Mouse (Mus musculus): ENCODE measurements around the gene Pptc7. TPM values are rescaled to one million over a fixed set of nuclear protein-coding genes. Genes with fewer than 3 reads are reported as not detected.
"Not testable (repeated sequence)": the region's sequence is repeated elsewhere in the genome, so short reads cannot be mapped to it uniquely, and the experiment has no call there.

Pptc7 gene
- total RNA-seq, 4 experiments from 2014 or later = 65.9 to 69.7 (median 68.8) TPM

- no peak for DNase-seq
These were observed 18.9 kb downstream of the Pptc7 start for GRCm38 (mm10) chr5:122302810-122303745.

GRCm38 (mm10) chr5:122303937-122304336 lies 19.8 kb downstream of the Pptc7 start:
- DNase-seq = no peak

GRCm38 (mm10) chr5:122304541-122304940 lies 20.4 kb downstream of the Pptc7 start:
- no peak for DNase-seq

DNA sequence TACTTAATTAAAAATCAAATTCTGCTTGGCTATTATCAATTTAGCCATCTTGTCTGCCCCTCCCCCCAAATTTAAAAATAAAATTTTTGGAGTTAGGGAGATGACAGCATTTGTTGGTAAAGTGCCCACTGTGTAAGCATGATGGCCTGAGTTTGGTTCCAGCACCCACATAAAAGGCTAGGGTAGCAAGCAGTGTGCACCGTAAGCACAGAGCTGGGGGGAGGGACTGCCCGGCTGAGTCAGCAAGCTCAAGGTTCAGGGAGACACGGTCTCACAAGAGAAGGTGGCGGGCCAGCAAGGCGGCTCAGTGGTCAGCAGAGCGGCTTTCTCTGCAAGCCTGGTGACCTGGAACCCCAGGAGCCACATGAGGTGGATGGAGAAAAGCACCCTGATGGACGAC lies 21.3 kb downstream of the Pptc7 start:
- DNase-seq = peak; percentile 66

GRCm38 (mm10) chr5:122306536-122306935 lies 22.4 kb downstream of the Pptc7 start:
- no peak for DNase-seq

DNA sequence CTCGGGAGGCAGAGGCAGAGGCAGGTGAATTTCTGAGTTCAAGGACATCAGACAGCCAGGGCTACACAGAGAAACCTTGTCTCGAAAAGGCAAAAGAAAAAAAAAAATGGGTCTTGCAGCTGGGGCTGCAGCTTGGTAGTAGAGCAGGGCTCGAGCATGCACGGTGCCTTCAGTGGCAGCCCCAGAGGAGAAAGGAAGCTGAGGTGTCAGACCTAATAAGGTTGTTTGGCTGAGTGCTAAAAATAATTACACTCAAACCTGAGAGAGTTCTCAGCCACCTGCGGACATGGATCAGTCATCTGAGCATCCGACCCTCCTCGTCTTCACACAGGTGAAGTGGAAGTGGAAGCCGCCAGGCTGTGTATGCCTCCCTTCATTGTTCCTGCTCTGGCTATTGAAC lies 26.5 kb downstream of the Pptc7 start:
- no peak for DNase-seq

DNA sequence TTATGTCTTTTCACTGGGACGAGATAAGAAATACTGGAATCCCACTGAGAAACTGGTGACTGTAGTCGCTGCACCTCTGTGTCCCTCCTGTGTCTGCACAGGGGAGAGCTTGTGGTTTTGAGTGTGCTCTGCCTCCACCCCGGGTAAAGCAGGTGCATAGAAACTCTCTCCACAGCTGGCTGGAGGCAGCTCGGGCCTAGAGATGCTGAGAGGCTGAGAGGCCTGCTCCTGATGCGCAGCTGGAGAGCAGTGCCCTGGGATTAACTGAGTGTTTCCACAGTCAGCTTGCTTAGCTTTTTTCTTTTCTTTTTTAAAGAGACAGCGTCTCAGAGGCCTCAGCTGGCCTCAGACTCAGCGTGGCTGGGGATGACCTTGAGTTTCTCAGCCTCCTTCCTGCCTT lies 27.5 kb downstream of the Pptc7 start:
- no peak for DNase-seq

DNA sequence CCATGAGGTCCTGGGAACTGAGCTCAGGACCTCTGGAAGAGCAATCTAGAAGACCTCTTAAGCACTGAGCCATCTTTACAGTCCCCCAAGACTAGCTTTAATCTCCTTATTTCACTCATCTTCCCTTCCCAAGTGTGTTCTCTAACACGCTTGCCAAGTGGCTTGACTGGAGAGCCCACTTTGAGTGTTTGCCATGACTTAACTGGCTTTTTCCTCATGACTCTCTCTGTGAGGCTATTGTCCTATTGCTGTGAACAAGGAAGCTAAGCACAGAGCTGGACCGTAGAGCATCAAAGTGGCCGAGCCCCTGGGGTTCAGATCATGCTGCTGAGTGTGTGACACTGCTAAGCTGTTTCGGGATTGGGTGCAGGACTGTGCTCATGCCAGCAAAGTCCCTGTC lies 28.2 kb downstream of the Pptc7 start:
- DNase-seq = no peak

DNA sequence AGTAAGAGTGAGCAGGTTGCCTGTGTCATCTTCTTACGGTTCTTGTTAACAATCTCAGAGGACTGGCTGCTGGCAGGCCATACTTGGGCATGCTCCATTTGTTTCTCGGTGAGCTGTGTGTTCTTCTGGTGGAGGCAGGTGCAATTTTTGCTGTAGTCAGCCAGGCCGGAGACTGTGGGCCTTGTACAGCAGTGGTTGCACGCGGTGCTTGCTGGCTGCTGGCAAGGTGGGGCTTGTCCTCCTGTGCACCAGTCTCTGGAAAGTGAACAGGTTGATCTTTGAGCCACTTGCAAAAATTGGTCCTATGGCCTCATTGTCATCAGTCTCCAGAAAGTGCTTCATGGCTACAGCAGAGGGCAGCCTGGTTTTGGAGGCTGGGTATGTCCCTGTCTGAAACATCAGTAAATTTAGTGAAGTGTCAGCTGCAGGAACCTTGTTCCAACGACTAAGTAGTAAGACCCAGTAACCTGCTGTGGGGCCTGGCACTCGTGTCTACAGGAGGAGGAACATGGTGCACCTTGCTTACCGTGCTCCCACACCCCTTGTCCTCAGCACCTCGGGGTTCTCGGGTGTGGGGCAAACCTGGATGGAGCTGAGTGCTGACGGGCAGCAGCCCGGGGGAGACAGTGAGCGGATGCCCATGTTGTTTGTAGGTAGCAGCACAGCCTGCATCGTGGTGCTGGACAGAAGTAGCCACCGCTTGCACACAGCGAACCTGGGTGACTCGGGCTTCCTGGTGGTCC lies 28.9 kb downstream of the Pptc7 start:
- no peak for DNase-seq

DNA sequence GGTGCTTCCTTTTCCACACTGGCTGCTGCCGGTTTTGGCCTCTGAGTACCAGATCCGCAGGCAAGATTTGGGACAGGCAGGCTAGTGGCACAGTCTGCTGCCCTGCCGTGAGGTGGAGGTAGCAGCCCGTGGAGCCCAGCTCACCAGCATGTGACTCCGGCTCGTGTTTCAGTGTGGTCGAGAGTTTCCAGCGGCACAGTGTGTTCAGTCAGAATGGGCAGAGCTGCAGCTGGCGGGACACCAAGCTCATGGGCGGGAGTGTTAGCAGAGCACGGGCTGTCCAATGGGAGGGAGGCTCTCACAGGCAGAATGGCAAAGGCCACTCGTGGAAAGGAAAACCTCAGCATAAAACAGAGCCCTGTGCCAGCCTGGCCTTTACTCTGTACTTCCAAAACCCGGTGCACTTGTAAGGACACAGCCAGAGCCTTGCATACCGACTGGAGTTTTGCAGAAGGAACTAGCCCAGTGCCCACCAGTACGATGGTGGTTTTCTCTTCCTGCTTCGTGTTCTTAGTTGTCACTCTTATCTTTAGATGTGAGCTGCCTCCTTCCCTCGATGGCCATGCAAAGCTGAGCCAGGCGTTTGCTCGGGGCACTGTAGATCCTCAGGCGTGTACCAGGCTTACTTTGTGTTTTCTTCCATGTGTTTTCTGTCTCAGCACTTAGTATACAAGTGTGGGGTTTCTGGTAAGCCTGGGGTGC lies 31.0 kb downstream of the Pptc7 start:
- peak; percentile 90 for DNase-seq

DNA sequence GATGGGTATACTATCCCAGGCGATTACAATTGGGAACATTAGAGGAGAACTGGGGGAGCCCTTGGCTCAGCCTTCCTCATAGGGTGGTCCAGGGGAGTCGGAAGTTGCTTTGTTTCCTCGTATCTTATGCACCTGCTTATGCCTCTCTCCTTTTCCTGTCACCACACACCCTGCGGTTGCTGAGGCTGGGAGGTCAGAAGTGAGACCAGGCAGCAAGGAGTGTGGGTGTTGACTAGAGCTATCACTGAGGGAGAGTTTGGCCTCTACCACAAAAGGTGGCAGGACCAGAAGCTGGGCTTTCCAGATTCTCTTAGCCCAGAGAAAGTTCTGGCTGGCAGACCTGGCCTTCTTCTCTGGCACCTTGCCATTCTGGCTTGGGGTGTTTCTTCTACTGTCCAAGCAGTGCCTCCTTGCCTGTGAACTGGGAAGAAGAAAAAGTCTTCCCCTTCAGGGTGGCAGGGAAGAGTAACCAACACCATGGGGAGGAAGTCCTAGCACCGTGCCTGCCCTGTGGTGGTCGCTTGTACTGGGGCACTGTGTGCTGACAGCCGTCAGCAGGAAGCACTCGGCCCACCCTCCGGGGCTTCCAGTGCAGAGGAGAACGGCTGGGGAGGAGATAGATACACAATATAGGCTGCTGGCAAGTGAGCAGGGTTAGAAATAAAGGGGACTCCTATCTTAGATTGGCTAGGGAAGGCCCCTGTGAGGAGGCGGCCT lies 33.3 kb downstream of the Pptc7 start:
- DNase-seq = no peak

DNA sequence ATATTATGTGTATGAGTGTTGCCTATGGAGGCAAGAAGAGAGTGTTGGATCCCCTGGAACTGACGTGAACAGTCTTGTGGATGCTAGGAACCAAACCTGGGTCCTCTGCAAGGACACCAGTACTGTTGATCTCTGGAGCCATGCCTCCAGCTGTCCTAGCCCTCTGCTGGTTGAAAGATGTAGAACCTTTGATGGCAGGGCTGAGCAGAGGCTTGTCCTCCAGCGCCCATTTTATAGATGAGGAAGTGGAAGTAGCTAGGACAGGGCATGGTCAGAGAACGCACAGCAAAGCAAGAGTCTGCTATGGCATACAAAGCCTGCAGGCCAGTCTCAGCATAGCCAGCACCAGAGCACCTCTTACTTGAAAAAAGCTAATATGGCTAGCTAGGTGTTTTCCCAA lies 33.9 kb downstream of the Pptc7 start:
- no peak for DNase-seq

GRCm38 (mm10) chr5:122318976-122319375 lies 34.8 kb downstream of the Pptc7 start:
- not testable (repeated sequence) for DNase-seq

GRCm38 (mm10) chr5:122319474-122320204 lies 35.5 kb downstream of the Pptc7 start:
- no peak for DNase-seq

- DNase-seq = no peak
These were observed 36.1 kb downstream of the Pptc7 start for GRCm38 (mm10) chr5:122320205-122320781.

- DNase-seq = no peak
These were observed 39.4 kb downstream of the Pptc7 start for GRCm38 (mm10) chr5:122323523-122323922.

DNA sequence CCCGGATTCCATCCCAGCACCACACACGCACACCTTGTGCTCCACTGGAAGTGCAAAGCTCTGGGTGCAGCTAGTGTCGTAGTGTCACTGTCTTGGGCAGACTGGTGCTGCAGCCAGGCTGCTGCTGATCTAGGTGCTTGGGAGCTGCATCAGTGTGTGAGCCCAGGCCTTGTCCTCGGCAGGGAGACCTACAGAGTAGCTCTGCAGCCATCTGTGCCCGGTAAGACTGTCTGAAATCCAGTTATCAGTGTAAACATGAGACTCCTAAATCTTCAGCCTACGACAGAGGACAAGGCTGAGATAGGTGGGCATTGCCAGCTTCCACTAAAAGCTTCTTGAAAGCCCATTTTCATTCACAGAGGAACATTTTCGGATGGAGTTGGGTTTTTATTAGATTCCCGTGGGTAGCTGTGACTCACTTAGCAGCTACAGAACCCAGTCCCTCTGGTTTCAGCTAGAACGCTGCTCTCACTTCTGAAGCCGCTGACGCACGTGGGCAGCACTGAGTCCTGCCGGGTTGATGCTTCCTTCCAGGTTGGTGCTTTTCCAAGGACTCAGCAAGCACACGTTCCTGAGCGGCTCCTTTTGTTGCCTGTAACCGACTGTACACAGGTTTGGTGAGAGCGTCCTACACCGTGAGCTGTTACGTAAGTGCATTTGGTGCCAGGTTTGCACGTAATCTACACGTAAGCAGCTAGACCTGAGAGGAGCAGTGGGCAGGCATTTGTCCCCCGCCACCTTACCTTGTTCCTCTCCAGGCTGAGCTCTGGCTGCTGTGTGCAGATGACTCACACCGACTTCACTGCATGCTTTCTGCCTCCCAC lies 40.7 kb downstream of the Pptc7 start:
- peak; percentile 50 for DNase-seq

GRCm38 (mm10) chr5:122325477-122325876 lies 41.3 kb downstream of the Pptc7 start:
- DNase-seq = no peak

DNA sequence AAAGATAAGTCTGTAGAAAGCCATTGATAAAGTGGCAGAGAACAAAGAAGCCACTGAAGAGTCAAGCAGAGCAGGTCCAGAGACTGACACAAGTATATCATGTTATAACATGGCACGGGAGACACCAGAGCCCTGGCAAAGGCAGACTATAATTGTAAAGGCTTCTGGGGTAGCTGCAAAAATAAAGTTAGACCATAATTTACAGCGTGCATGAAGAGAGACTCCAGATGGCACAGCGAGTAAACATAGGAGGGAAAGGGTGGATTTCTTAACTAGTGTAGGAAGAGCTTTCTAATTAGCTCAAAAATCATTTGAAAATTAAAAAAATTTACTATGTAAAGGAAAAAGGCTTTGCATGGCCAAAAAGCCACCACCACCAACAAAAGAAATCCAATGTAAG lies 43.1 kb downstream of the Pptc7 start:
- no peak for DNase-seq

DNA sequence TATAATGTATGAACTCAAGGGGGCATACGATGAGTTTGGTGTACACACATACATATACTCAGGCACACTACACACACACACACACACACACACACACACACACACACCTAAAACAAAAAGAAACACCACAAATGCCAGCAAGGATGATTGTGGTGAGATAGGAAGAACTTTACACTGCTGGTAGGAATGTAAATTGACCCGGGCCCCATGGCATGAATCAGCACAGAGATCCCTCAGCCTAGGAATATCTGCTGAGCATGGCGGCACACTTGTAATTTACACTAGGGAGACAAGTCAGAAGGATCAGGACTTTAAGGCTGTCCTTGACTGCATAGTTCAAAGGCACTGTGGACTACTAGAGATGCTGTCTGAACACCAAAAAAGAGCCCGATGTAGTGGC lies 46.1 kb downstream of the Pptc7 start:
- DNase-seq = no peak

All from adrenal gland, adult 8-10 months (tissue).